Mouse (Mus musculus): ENCODE data around the gene H2afx.
"Not testable (repeated sequence)": the region's sequence is repeated elsewhere in the genome, so short reads cannot be mapped to it uniquely, and the experiment has no call there.

H2afx gene

DNA sequence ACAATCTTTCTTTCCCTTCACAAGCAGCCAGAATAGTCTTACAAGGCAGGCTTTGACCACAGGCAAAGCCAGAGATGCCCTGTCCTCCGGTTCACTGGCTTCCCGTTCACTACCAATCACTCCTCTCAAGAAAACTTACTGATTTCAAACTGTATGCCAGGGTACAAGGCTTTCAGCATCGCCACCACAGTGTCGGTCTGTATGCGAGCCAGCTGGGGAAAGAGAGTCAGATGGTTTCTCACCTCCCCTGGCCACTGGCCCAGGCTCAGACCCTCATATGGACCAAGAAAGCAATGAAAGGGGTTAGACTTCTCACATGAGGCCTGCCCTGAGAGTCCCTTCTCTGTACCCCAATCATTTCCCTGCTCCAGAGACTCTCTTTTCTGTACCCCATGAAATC is 7.0 kb downstream of the H2afx start:
- DNase-seq (ENCODE audit: low spot score) = no peak

DNA sequence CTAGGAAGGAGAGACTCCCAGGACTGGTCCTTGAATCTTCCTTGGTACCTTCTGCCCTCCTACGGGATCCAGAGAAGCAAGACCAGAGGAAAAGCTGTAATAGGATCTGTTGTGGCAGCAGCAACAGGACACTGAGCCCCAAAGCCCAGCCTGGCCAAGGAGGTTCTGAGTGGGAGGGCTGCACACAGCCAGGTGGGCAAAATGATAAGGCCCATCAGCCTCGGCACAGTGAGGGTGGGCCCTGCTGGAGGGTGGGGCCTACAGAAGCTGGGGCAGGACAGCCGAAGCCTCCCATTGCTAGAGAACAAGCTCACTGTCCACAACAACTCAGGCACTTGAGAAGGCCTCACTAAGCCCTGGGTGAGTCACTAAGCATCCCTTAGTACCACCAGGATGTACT is 7.7 kb downstream of the H2afx start:
- no peak for DNase-seq (ENCODE audit: low spot score)

DNA sequence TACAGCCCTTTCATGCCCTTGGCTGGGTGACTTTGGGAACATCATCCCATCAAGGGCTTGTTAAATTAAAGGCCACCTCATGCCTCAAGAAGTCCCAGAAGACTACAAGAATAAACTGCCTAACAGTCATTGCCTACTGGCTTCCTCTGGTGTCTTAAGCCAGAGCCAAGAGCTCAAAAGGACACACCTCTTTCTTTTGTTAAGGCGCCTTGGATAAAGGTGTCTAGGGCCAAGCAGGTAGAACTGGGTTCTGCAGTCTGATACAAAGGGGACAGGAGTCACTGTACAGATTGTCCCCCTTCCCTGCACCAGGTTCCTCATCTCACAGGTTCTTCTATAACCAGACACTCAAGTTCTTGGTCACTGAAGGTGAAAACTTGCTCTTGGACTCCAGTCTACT is 8.1 kb downstream of the H2afx start:
- no peak for DNase-seq (ENCODE audit: low spot score)

DNA sequence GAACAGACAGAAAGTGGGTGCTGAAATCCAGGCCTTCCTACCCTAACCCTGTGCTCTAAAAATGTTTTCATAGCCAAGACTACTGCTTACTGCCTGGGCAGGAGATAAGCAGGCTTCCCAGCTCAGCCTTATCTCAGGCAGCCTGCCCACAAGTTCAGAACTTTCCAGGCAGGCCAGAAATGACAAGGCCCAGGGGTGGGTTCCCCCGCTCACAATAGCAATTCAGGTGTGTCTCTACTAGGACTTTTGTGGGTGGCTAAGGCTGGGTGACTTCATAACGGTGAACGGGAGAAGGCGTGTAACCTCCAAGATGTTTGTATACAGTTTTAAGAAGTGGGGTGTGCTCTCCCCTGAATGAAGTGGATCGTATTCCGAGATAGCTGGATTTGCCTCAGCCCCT is 8.8 kb downstream of the H2afx start:
- DNase-seq (ENCODE audit: low spot score) = no peak

DNA sequence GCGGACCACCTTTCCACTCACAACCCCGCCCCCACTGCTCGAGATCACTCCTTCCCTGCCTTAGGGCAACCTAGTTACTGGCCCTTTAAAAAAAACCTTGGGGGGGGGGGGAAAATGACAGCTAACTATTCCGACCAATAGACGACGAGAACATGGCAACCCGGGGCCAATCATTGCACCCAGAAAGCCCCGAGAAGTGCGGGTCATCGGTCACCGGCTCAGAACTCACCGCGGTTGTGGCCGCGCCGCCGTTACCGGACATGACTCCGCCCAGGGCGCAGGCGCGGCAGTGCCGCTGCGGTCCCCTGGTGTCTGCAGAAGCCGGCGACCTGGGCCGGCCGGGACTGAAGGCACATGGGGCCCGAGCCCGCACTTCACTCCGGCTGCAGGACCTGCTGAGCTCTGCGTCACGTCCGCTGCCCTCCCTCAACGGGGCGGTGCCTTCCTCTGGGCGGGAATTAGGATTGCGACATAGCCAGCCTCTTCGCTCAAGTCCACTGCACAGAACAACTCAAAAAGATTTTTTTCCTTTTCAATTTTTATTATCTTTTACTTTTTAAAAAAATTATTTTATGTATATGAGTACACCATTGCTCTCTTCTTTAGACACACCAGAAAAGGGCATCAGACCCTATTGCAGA is 9.4 kb downstream of the H2afx start, which contains the start of gene Hmbs:
Gene Hmbs, minus strand, starts transcription at position 448 of the 641 bp plus-strand sequence.
- DNase-seq (ENCODE audit: low spot score) = peak; percentile 81

DNA sequence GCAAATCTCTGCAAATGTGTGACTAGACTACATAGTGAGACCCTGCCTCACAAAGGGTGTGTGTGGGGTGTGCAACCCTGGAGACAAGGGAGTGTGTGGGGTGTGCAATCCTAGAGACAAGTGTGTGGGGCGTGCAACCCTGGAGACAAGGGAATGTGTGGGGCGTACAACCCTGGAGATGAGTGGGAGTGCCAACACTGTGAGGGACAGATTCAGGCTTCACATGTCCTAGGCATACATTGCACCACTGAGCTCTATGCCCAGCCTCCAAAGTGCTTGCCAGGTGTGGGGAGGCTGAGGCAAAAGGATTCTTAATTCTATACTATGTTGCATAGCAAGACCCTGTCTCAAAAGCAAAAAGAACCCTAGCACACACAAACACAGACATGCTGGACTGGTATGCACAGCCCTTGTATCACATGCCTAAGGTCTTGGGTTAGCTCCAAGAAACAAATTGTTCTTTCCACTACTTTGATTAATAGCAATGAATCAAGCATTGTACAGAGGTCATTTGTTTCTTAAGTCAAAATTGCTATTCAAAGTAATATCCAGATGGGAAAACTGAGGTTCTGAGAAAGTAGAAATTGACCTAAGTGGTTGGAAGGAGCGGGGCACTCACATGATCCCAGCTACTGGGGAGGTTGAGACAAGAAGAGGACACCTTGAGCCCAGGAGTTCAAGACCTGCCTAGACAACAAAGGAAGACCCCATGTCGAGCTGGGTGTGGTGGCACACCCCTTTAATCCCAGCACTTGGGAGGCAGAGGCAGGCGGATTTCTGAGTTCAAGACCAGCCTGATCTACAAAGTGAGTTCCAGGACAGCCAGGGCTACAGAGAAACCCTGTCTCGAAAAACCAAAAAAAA is 11.3 kb downstream of the H2afx start:
- no peak for DNase-seq (ENCODE audit: low spot score)

DNA sequence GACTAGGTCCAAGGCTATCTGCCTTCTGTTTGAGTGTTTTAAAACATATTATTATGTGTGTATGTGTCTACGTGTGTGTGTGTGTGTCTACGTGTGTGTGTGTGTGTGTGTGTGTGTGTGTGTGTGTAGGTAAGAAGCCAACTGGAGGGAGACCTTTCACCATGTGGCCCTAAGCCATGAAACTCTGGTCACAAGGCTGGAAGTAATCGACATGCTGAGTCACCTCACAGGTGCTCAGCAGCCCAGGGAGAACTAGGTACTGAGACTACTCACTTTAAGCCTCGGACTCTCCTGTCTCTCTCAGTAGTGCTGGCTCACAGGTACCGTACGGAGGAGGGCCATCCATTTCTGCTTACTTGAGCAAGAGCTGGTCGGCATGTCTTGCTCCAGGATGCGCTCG is 12.7 kb downstream of the H2afx start:
- no peak for DNase-seq (ENCODE audit: low spot score)

DNA sequence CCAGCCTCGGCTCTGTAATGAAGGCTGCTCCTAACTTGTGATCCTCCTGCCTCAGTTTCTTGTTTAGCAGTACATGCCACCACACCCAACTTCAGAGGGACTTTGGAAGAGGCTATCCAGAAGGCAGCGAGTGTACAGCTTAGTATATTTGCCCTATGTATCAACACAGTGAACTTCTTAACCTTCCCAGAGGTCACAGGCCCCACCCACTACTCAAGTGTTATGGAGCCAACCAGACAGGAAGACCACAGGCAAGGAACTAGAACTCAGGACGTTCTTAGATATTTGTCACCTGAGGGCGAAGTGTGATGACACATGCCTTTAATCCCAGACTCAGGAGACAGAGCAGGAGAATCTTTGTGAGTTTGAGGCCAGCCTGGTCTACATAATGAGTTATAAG is 13.1 kb downstream of the H2afx start:
- no peak for DNase-seq (ENCODE audit: low spot score)

DNA sequence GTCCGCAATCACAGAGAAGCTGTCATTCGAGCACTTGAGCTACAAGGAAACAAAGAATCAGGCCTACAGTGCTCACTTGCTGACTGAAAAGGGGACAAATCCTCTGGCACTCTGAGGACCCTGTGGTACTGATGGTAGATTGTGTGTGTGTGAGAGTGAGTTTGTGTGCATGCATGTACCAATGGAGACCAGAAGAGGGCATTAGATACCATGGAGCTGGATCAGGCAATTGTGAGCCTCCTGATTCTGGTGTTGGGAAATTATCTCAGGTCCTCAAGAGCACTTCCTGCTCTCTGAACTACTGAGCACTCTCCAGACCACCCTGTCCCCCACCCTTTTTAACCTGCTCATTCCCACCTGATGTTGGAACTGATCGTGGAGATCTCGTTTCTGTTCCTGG is 14.1 kb downstream of the H2afx start:
- no peak for DNase-seq (ENCODE audit: low spot score)

DNA sequence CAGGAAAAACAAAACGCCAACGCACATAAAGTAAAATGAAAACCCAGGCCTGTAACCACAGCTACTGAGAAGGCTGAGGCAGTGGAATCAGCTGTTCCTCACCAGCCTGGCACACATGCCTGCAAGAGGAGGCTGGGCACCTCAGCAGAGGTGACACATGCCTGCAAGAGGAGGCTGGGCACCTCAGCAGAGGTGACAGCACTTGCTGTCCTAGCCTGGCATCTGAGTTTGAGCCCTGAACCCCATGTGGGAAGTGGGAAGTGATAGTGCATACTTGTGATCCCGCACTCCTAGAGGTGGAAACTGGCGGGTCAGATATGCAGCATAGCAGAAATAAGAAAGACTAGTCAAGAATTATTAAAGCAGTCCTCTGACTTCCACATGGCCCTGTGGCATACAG is 16.9 kb downstream of the H2afx start:
- no peak for DNase-seq (ENCODE audit: low spot score)

DNA sequence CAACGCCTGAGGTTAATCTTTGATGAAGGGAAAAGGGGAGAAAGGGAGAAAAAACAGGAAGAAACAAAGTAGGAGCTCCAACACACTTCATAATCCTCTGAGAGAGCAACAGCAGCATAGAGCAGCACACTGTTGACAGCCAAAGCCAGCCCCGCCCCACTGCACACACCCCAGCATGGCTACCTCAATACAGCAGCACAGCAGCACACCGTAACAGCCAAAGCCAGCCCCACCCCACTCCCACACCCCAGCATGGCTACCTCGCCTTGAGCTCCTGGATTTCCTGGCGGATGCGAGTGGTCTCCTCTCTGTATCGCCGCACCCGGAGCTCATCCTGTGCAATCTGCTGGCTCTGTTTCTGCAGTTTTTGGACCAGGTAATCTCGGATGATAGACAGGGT is 17.8 kb downstream of the H2afx start:
- no peak for DNase-seq (ENCODE audit: low spot score)

DNA sequence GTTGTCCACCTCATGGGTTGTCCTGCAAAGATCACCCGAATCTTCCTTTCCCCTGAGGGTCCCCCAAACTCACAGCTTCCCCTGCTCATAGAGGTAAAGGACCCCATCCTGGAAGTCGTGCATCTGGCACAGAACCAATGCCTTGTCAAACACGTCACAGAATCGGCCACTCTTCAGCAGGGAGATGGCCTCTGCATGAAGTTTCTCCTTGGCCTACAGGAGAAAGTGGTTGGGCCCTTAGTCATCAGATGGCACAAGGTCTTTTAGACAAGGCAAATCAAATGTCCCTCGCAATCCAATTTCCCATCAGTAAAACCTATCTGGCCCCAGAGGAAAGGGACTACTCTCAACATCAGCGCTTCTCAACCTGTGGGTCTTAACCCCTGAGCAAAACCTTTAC is 18.6 kb downstream of the H2afx start:
- no peak for DNase-seq (ENCODE audit: low spot score)

DNA sequence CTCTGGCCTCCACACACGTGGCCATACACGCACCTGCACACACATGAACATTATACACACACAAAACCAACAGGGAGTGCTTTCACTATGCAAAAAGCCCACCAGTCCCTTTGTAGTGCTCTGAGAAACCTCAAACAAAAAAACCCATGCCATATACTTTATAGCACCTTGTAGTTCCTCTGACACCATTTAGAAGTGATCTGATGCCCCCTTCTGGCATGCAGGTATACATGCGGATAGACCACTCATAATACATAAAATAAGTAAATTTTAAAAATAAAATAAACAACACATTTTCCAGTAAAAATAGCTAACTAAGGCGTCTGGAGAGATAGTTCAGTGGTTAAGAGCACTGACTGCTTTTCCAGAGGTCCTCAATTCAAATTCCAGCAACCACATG is 22.7 kb downstream of the H2afx start:
- no peak for DNase-seq (ENCODE audit: low spot score)

DNA sequence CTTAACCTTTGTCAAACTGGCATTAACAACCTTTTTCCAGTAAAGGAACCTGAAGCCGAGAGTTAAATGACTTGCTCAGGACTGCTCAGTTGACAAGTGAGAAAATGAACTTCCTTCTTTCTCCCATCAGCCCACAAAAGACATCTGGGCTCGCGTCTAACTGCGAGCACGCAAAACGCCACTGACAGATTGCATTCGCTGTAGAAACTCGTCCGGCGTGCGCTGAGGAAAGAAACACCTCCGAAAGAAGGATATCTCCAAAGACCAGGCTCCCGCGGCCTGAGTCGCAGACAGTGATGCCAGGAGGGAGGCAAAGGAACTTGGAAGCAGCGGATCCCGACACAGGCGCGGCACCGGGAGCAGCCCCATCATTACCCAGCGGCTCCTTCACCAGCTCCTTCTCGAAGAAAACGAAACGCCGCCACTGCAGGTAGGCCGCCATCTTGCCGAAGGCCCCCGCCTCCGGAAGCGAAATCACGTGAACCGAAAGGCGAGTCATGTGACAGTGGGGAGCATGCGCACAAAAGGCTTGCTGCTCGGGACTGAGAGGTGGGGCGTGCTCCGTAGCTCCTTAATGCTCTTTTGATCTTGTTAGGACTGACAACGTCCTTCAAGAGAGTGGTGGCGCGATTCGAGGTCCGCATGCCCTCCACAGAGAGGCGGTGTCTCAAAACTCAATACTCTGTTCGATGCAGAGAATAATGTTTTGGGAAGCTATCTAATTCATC is 26.9 kb downstream of the H2afx start, which contains the start of gene Vps11:
Gene Vps11, minus strand, starts transcription at position 481 of the 728 bp plus-strand sequence.
- DNase-seq (ENCODE audit: low spot score) = peak; percentile 92

DNA sequence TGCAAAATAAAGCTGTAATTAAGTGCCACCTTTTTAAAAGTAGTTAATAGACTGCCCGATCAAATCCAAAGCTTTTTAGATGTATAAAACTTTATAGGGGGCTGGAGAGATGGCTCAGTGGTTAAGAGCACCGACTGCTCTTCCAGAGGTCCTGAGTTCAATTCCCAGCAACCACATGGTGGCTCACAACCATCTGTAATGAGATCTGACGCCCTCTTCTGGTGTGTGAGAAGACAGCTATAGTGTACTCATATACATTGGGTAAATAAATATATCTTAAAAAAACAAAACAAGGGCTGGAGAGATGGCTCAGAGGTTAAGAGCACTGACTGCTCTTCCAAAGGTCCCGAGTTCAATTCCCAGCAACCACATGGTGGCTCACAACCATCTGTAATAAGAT is 27.4 kb downstream of the H2afx start:
- DNase-seq (ENCODE audit: low spot score) = not testable (repeated sequence)

DNA sequence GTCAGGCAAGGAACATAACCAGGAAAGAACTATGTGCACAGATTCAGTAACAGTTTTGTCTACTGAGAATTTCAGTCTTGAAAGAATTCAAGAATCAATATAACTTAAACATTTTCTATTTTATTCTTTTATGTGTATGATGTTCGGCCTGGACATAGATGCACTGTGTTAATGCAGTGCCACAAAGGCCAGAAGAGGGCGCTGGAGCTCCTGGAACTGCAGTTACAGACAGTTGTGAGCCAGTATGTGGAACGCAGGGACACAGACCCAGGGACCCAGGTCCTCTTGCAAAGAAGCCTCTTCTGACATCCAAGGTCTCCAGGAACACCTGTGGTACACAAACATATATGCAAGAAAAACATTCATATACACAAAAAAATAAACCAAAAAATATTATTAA is 30.0 kb downstream of the H2afx start:
- no peak for DNase-seq (ENCODE audit: low spot score)

DNA sequence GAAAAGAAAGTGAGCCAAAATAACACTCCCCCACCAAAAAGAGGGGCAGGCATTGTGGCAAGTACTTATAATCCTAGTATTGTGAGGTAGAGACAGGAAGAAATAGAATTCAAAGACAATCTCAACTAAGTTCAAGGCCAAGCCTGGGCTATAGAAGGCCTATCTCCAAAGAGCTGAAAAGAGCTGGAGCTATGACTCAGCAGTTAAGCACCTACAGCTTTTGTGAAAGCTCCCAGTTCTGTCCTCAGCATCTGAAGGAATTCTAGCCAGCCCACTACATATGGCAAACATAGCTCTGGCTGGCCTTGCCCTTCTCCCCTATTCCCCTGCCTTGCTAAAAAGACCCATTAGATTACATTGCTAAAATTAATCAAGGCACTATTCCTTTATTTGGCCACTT is 38.9 kb downstream of the H2afx start:
- no peak for DNase-seq (ENCODE audit: low spot score)

DNA sequence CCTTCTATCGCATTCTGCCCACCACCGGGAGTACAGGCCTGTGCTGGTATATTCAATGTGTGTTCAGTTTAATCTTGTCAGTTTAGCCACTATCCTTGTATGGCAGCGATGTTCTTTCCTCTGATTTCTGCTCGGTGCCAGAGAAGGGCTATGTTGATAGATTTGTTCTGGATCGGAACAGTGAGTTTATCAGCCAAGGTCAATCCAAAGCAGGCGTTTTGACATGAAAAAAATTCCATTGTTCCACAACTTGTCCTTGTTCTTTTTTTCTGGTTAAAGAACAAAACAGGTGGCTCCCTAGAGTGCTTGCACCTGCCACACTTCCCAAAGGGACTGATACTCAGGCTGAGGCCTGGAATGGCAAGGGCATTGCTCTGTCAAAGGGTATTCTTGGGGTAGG is 41.6 kb downstream of the H2afx start:
- DNase-seq (ENCODE audit: low spot score) = no peak

DNA sequence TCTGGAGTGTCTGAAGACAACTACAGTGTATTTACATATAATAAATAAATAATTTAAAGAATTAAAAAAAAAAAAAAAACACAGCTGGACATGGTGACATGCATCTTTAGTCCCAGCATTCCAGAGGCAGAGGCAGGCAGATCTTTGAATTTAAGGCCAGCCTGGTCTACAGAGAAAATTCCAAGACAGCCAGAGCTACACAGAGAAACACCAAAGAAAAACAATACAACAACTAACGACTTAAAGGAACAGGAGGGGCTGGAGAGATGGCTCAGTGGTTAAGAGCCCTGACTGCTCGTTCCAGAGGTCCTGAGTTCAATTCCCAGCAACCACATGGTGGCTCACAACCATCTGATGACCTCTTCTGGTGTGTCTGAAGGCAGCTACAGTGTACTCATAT is 42.8 kb downstream of the H2afx start:
- not testable (repeated sequence) for DNase-seq (ENCODE audit: low spot score)

DNA sequence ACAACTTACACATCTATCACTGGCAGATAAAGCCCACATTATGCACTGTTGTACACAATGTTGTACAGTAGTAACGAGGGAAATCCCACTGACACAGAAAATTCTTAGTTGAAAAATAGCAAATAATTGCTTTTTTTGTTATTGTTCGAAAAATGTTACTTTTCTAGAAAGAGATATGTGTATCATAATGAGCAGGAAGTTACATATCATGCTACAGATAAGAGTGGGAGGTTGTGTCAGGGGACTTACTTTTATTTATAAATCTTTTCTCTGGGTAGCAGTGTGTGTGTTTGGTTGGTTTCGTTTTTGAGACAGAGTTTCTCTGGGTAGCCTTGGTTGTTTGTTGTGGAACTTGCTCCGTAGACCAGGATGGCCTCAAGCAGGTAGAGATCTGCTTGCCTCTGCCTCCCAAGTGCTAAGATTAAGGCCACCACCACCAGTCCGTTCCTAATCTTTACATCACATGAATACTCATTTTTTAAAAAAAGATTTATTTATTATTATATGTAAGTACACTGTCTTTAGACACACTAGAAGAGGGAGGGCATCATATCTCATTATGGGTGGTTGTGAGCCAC is 43.7 kb downstream of the H2afx start:
- no peak for DNase-seq (ENCODE audit: low spot score)

DNA sequence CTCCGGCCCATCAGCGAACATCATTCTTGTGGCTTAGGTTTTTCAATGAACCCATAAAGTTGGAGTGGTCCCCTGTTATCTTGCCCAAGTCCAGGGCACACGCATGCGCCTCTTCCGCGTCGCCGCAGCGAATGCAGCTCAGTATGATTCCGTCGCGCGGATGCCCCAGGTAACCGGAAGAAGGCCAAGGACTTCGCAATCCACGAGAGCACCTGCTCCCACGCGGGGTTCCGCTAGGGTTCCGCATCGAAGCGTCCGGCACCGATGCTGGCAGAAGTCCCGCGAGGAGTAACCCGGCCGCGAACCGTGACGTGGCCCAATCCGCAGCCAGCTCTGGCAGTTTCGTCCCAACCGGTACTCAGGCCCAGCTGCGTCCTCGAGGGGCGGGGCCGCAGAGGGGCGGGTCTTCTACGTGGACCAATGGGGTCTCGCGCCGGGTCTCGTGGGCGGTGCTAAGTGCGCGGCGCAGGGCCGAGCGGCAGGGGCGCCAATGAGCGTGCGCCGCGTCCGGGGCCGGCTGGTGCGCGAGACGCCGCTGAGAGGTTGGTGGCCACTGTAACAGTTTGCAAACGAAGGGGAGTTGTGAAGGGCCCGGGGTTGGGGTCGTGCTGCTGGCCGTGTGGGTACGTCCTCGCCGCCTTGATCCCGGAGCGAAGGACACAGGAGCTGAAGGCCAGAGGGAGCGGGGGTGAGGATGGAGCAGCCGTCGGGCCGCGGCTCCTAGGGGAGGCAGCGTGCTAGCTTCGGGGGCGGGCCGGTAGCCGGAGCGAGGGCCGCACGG is 44.8 kb downstream of the H2afx start, which contains the start of gene Hyou1:
Gene Hyou1, plus strand, starts transcription at position 437 of the 781 bp plus-strand sequence.
- DNase-seq (ENCODE audit: low spot score) = peak; percentile 98

DNA sequence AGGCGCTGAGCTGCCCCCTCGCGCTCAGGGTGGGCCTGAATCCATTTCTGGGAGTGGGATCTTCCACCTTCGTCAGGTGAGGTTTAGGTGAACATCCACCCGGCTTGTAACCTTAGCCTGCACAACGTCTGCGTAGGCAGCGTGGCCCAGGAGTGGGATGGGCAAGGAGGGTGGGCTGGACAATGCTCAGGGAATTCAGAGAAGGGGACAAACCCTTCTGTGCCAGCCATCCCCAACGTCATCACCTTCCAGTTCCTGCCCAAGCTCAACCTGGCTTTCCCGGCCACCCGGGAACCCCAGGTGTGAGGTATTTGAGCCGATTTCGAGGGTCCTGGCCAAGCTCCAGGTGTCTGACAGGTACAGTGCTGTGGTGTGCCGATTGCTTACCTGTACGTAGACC is 45.4 kb downstream of the H2afx start:
- DNase-seq (ENCODE audit: low spot score) = no peak
